Mouse (Mus musculus) midbrain, embryonic 11.5 days (tissue): ENCODE measurements around the gene Cnot10. TPM values are rescaled to one million over a fixed set of nuclear protein-coding genes. Genes with fewer than 3 reads are reported as not detected.
A peak's percentile ranks its signal among the peaks of the same experiment; 100 is the strongest.

Experiments used
- ATAC-seq: fragments of 200-750 bp; cut with Nextera tagmentation; 2 replicates; pipeline ENCODE4 v1.8.0; 2017; ENCODE audit warnings: moderate TSS enrichment, moderate library complexity; ENCODE audit not compliant: low FRiP score
- DNase-seq: peaks from one replicate; pipeline ENCODE4 v3.0.0; 2015; ENCODE audit warnings: low spot score; ENCODE audit errors: missing footprints
- H3K27ac ChIP-seq: fragments of 300-500 bp; sonication (generic); 2 replicates; pipeline ENCODE4 v1.5.1; 2014; ENCODE audit warnings: low read depth, low read length
- H3K27me3 ChIP-seq: fragments of 300-500 bp; sonication (generic); 2 replicates; pipeline ENCODE4 v1.6.1; 2014; ENCODE audit warnings: mild to moderate bottlenecking, low read length, moderate library complexity, mixed read lengths; ENCODE audit not compliant: control insufficient read depth, insufficient read depth
- H3K36me3 ChIP-seq: fragments of 300-500 bp; sonication (generic); 2 replicates; pipeline ENCODE4 v1.6.1; 2014; ENCODE audit warnings: mild to moderate bottlenecking, low read length, moderate library complexity, mixed read lengths; ENCODE audit not compliant: control insufficient read depth, insufficient read depth
- H3K4me1 ChIP-seq: fragments of 300-500 bp; sonication (generic); 2 replicates; pipeline ENCODE4 v1.6.1; 2014; ENCODE audit warnings: low read length; ENCODE audit not compliant: control insufficient read depth, insufficient read depth
- H3K4me2 ChIP-seq: fragments of 300-500 bp; sonication (generic); 2 replicates; pipeline ENCODE4 v1.6.1; 2014; ENCODE audit warnings: mild to moderate bottlenecking, moderate library complexity
- H3K4me3 ChIP-seq: fragments of 300-500 bp; sonication (generic); 2 replicates; pipeline ENCODE4 v1.5.1; 2014; ENCODE audit warnings: low read depth, low read length
- H3K9ac ChIP-seq: fragments of 300-500 bp; sonication (generic); 2 replicates; pipeline ENCODE4 v1.6.1; 2014; ENCODE audit warnings: low read length
- H3K9me3 ChIP-seq: fragments of 300-500 bp; sonication (generic); 2 replicates; pipeline ENCODE4 v1.6.1; 2016; ENCODE audit warnings: low read length; ENCODE audit not compliant: control insufficient read depth
- WGBS: fragments of 180-500 bp; shearing (Covaris S2); extraction: QIAGEN DNeasy Blood & Tissue Kit; methylation state at CpG from one replicate; pipeline ENCODE4 v1.1.7; 2014; 5-methylcytosine and 5-hydroxymethylcytosine counted together
- polyA plus RNA-seq: library from polyadenylated mRNA; unstranded; fragments of >200 nt; fragmentation: Nextera tagmentation; extraction: Ambion mirVana; gene quantifications from 2 replicates; pipeline ENCODE4 v1.2.1, GENCODE M21; 2014

Gene Cnot10
- polyA plus RNA-seq, 1 experiment from 2014 or later = 67.4 TPM

DNA sequence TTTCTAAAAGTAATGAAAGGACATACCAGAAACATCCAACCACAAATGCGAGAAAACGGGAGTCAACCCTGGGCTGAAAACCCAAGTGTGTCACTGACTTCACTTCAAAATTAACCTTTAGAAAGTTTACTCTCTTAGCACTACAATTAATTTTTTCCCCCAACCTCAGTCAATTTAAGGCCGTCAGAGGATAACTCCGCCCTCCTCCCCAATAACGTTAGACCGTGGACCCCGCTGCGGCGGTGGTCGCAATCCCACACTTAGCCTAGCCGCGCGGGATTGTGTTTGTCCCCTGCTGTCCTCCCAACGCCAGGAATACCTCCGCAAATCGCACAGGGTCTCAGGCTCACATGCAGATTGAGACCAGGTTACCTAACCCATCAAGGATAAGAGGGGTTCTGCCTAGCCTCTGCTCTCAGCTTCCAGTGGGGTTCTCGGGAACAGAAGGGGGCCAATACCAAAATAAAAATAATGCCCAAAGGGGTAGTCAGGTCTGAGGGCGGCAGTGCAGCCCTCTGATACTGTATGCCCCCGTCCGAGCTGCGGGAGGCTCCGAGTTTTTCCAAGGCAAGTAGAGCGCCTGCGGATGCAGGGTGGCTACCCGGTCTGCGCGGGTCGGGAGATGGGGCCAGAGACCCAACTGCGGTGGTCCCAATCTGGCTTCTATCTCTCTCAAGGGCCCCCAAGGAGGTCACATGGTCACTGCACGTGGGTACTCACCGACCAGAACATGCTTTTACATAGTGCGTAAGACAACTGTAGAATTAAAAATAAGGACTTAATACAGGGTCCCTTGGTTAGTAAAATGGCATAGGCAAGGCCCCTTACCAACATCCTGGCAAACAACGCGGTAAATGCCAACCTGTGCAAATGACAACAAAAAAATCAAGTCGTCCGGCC, 79.0 kb downstream of the Cnot10 start:
- ATAC-seq (no peak), DNase-seq (peak; percentile 93)
- Histone ChIP-seq H3K4me3 (peak overlapping the region; percentile 74), H3K27me3 (no peaks in the 10 kb centered on the region), H3K9ac (peak overlapping the region; percentile 72), H3K9me3 (no peaks in the 10 kb centered on the region), H3K36me3 (no peaks in the 10 kb centered on the region), H3K27ac (no peak overlapping the region), H3K4me2 (peak overlapping the region; percentile 92), H3K4me1 (peaks cover 29% of the 10 kb centered on the region)
- WGBS = under 1% methylated on average over 36 of the region's 36 CpGs

DNA sequence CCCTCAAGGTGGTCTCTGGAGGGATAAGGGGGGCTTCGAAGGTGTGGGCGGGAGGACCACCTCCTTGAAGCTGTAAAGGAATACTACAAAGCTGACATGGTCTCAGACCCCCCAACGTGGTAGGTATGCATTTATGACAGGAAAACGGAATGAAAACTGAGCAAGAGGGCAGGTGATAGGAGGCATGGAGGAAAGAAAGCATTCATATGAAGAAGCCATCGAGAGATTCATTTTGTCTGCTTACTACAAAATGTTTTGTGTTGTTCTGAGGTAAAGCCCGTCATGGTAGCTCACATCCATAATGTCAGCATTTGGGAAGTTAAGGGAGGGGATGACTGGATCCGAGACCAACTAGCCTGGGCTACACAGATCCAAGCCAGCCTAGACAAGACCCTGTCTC, 79.8 kb downstream of the Cnot10 start:
- H3K36me3 ChIP-seq = no peaks in the 10 kb centered on the region
- WGBS = 8% methylated on average over 7 of the region's 7 CpGs
- H3K9ac ChIP-seq = peak overlapping the region; percentile 72; the same call in 1 of the 2 replicates
- DNase-seq (peak; percentile 91), ATAC-seq (no peak)
- peaks cover 29% of the 10 kb centered on the region for H3K4me1 ChIP-seq
- peak overlapping the region; percentile 92 for H3K4me2 ChIP-seq
- H3K4me3 ChIP-seq = peak overlapping the region; percentile 74
- H3K9me3 ChIP-seq = no peaks in the 10 kb centered on the region
- H3K27ac ChIP-seq = no peak overlapping the region
- H3K27me3 ChIP-seq = no peaks in the 10 kb centered on the region

DNA sequence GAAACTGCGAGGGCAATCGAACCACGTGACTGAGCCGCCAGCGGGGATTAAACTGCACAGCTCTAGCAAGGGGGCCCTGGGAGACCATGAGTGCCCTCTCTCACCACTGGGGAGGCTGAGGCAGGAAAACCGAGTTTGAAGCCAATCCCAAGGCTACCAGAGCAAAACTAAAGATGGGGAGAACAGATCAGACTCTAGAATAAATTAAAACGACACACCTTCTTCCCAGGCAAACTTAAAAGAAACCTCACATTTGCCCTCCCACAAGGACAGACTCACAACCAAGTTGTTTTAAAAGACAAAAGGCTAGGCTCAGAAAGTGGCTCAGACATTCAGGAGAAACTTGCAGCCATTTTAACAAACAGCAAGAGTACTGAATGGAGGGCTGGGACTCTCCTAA, 82.9 kb downstream of the Cnot10 start:
- Histone ChIP-seq H3K9ac (no peak overlapping the region), H3K4me1 (peaks cover 27% of the 10 kb centered on the region), H3K4me3 (no peak overlapping the region), H3K36me3 (no peaks in the 10 kb centered on the region), H3K9me3 (no peaks in the 10 kb centered on the region), H3K27me3 (no peaks in the 10 kb centered on the region), H3K4me2 (no peak overlapping the region), H3K27ac (no peak overlapping the region)
- no peak for ATAC-seq
- no peak for DNase-seq
- 16% methylated on average over 7 of the region's 7 CpGs for WGBS

DNA sequence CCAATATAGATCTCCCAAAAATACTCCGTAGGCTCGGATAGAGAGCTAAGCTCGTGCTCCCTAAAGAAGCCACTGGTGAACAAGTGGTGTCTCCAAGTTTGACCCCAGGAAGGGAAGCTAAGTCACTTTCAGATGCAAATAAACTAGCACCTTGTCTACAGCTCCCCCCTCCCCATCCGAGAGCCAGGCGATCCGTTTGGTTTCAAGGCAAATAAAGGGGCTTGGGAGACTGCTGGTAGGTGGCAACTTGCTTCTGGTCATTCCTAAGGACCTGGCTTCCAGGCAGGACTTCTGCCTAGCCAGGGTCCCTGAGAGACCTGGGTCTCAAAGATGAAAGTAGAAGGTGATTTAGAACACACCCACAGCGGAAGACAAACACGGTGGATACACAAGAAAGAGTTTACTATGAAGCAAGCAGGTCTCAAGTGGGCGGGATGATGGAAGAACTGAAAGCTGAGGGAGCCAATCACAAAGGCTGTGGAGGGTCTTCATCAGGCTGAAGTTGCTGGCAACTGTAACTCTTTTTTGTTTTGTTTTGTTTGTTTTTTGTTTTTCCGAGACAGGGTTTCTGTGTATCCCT, 83.6 kb downstream of the Cnot10 start:
- ATAC-seq = no peak
- WGBS = 30% methylated on average over 10 of the region's 10 CpGs
- H3K27me3 ChIP-seq = no peaks in the 10 kb centered on the region
- DNase-seq = no peak
- H3K36me3 ChIP-seq = no peaks in the 10 kb centered on the region
- H3K4me2 ChIP-seq = no peak overlapping the region
- no peak overlapping the region for H3K4me3 ChIP-seq
- H3K9ac ChIP-seq = no peak overlapping the region
- H3K9me3 ChIP-seq = no peaks in the 10 kb centered on the region
- peaks cover 23% of the 10 kb centered on the region for H3K4me1 ChIP-seq
- H3K27ac ChIP-seq = no peak overlapping the region

DNA sequence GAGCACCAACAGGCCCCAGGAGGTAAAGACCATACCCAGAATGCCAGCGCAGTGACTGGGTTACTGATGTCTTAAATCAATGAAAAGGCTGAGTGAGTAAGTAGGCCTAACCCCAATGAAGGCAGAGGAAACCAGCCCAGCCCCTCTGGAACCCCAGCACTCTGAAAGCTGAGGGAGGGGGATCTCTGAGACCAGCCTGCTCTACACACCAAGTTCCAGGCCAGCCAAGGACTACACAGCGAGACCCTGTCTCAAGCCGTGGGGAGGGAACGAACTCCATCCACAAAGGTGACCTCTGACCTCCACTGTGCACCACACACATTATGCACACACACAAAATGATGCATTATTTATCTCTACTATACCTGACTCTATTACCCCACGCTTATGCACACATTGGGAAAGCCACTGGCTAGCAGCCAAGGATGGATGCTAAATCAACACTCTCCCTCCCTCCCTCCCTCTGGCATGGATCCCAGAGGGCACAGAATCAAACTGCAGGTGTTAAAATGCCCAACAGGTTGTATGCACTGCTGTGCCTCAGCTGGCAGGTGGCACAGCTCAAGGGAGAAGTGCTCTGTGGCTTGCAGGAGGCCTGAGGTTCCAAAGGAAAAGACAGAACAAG, 85.5 kb downstream of the Cnot10 start:
- Histone ChIP-seq H3K4me2 (no peak overlapping the region), H3K4me1 (peaks cover 16% of the 10 kb centered on the region), H3K4me3 (no peak overlapping the region), H3K9me3 (no peaks in the 10 kb centered on the region), H3K27ac (no peak overlapping the region), H3K36me3 (no peaks in the 10 kb centered on the region), H3K27me3 (no peaks in the 10 kb centered on the region), H3K9ac (no peak overlapping the region)
- 69% methylated on average over 5 of the region's 5 CpGs for WGBS
- peak; percentile 41; the same call in 1 of the 2 replicates for ATAC-seq
- no peak for DNase-seq

DNA sequence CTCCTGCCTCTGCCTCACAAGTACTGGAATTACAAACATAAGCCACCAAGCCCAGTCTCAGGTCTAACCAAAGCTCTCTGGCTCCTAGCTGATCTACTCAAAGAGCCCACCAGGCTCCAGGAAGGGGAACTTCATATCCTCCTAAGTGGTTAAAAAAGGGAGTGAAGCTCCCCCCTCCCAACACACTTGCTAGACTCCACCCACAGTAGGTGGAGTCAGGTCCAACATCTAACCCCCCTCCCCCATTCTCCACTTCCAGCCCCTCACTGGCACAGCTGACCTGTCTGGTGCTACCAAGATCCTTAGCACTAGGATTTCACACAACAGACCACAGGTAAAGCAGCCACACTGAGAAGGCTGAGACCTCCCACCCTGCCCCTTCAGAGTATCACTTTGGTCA, 86.2 kb downstream of the Cnot10 start:
- Histone ChIP-seq H3K36me3 (no peaks in the 10 kb centered on the region), H3K9me3 (no peaks in the 10 kb centered on the region), H3K27ac (no peak overlapping the region), H3K4me1 (peaks cover 20% of the 10 kb centered on the region), H3K4me3 (no peak overlapping the region), H3K27me3 (no peaks in the 10 kb centered on the region), H3K4me2 (no peak overlapping the region), H3K9ac (no peak overlapping the region)
- DNase-seq = no peak
- ATAC-seq = no peak

DNA sequence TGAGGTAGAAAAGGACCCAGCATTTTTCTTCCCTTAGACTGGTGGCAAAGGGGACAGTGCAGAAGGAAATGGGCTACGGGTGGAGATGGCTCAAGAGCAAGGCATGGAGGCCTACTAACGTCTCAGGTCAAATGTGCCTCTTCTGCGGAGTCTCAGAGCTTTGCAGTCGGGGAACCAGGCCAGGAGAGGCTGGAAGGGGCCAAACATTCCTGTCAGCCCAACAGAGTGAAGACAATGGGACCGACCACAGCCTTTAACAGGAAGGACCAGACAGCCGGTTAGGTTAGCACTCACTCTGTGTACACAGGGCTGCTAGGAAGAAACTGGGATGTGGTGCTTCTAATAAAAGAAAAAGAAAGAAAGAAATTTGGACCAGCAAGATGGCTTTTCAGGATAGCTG, 90.0 kb downstream of the Cnot10 start:
- no peak overlapping the region for H3K27ac ChIP-seq

DNA sequence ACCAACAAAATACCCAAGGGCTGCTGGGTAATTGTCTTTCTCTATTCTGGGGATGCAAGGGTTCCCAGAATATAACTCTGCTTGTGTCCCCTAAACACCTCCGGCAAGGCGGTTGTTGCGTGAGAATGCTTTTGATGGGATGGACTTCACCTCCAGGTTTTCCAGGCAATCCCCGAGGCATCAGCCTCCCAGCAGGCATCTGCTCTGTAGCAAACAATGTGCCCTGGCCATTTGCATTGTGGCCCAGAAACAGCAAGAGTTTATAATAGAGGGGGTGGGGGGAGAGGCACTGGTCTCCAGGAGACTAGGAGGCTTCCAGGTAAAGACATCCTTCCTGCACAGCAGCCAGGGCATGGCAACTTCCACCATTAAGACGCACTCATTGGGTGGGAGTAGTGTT, 90.9 kb downstream of the Cnot10 start:
- no peak overlapping the region for H3K27ac ChIP-seq
- H3K4me1 ChIP-seq = peaks cover 48% of the 10 kb centered on the region
- no peak overlapping the region; the same call in 1 of the 2 replicates for H3K4me2 ChIP-seq
- ATAC-seq (peak; percentile 51), DNase-seq (no peak)
- no peaks in the 10 kb centered on the region for H3K9me3 ChIP-seq
- no peaks in the 10 kb centered on the region for H3K36me3 ChIP-seq
- H3K9ac ChIP-seq = no peak overlapping the region
- no peaks in the 10 kb centered on the region for H3K27me3 ChIP-seq
- H3K4me3 ChIP-seq = no peak overlapping the region
- whole genome bisulfite sequencing = 10% methylated on average over 5 of the region's 5 CpGs

More for the DNA sequence above, 90.0 kb downstream of the Cnot10 start:
- no peak for DNase-seq
- Histone ChIP-seq H3K27me3 (no peaks in the 10 kb centered on the region), H3K4me2 (no peak overlapping the region), H3K9me3 (no peaks in the 10 kb centered on the region), H3K4me3 (no peak overlapping the region), H3K9ac (no peak overlapping the region), H3K4me1 (peaks cover 41% of the 10 kb centered on the region), H3K36me3 (no peaks in the 10 kb centered on the region)
- 9% methylated on average over 6 of the region's 6 CpGs for WGBS
- no peak for ATAC-seq

DNA sequence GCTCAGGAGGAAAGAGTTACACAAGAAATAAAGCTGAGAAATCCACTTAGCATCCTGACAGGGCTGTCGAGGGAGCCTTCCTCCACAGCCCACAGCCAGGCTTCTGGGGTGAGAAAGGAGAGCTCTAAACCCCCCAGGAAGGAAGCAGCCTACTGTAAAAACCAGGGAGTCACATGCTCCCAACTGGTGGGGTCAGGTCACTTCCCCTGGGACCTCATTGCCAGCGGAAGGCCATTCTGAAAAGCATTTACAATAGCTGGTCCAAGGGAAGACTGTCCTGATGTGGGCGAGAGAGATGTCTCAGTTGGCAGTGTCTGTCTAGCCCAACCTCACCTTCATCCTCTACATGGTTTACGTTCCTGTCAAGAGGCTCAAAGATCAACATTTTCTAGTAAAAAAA, 91.5 kb downstream of the Cnot10 start:
- no peak overlapping the region for H3K4me2 ChIP-seq

More for the DNA sequence above, 91.5 kb downstream of the Cnot10 start:
- no peak overlapping the region for H3K9ac ChIP-seq
- no peak overlapping the region for H3K27ac ChIP-seq
- no peak overlapping the region for H3K4me3 ChIP-seq
- peaks cover 52% of the 10 kb centered on the region for H3K4me1 ChIP-seq
- 29% methylated on average over 4 of the region's 4 CpGs for WGBS
- no peaks in the 10 kb centered on the region for H3K9me3 ChIP-seq
- DNase-seq (no peak), ATAC-seq (no peak)
- H3K27me3 ChIP-seq = no peaks in the 10 kb centered on the region
- H3K36me3 ChIP-seq = no peaks in the 10 kb centered on the region
